Mouse (Mus musculus): ENCODE measurements at regions not wholly inside any gene's neighbourhood (a gene's known extent, or its start where the extent isn't known, plus 50 kb on each side); places are given as distances from the start of the nearest gene placed in this dataset.

GRCm38 (mm10) chr6:98178005-98178404, 164.5 kb downstream of the Gm765 start:
- DNase-seq, result no peak

- no peak for DNase-seq
These were observed 193.3 kb downstream of the Gm765 start for GRCm38 (mm10) chr6:98149043-98149813.

GRCm38 (mm10) chr6:98147855-98148254, 194.7 kb downstream of the Gm765 start:
- no peak for DNase-seq

GRCm38 (mm10) chr6:98132931-98133330, 209.6 kb downstream of the Gm765 start:
- DNase-seq, result no peak

- no peak for DNase-seq
These were observed 217.1 kb downstream of the Gm765 start for GRCm38 (mm10) chr6:98125434-98125833.

- DNase-seq, result no peak
These were observed 224.0 kb downstream of the Gm765 start for GRCm38 (mm10) chr6:98118355-98119150.

- peak; percentile 12 for DNase-seq
These were observed 228.0 kb downstream of the Gm765 start for GRCm38 (mm10) chr6:98114327-98115134.

- peak; percentile 36 for DNase-seq
These were observed 228.8 kb downstream of the Gm765 start for GRCm38 (mm10) chr6:98113708-98114107.

- no peak for DNase-seq
These were observed 229.9 kb downstream of the Gm765 start for GRCm38 (mm10) chr6:98112495-98113115.

- no peak for DNase-seq
These were observed 235.4 kb downstream of the Gm765 start for GRCm38 (mm10) chr6:98107123-98107522.

- peak; percentile 51 for DNase-seq
These were observed 237.1 kb downstream of the Gm765 start for GRCm38 (mm10) chr6:98105280-98106090.

GRCm38 (mm10) chr6:98104432-98104831, 238.1 kb downstream of the Gm765 start:
- DNase-seq, result no peak

- DNase-seq, result no peak
These were observed 241.5 kb downstream of the Gm765 start for GRCm38 (mm10) chr6:98101023-98101422.

GRCm38 (mm10) chr6:98099126-98099525, 243.4 kb downstream of the Gm765 start:
- DNase-seq, result no peak

GRCm38 (mm10) chr6:98095243-98095642, 247.3 kb downstream of the Gm765 start:
- DNase-seq, result no peak

GRCm38 (mm10) chr6:98089185-98089584, 253.4 kb downstream of the Gm765 start:
- no peak for DNase-seq

- no peak for DNase-seq
These were observed 262.5 kb downstream of the Gm765 start for GRCm38 (mm10) chr6:98080076-98080475.

All from kidney, adult 11 months (tissue).